17 mouse cellular contexts compared by ENCODE assay signal in the genomic region with DNA sequence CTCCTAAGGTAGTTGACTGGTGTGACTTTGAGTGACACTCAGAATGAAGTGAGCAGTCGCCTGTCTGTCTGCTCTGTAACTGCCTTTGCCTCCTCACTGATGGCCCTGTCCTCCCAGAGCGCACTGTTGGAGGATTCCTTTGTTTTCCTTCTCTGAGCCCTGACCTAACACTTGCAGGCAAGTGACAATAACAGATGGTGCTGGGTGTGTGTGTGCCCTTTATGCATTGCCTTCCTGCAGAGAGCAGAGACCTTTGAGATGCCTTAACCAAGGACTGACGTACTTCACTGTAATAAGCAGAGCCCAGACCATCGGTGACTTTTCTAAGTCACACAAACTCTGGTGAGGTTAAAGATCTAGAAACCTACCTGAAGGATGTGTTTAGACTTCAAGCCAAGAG. TPM values are rescaled to one million over a fixed set of nuclear protein-coding genes. Genes with fewer than 3 reads are reported as not detected.
DNase-seq lines count a peak whose midpoint lies in the region; TF ChIP-seq lines count a peak whose summit lies in the region.
"Had no signal": no experiment of that assay in that cellular context is flagged by ENCODE, and none has a peak within 500 bp of the region (broad histone marks: within the 10 kb centered on the region; RNA-seq: fewer than 3 reads in every experiment).

No protein-coding gene starts in this region.

- H3K4me3 ChIP-seq in gastrocnemius, adult 2 months, result no peak overlapping the region
- H3K4me3 ChIP-seq in brown adipose tissue, adult 24 weeks (ENCODE audit: insufficient read depth, low read depth, low read length), result no peak overlapping the region
- H3K4me3 ChIP-seq: embryonic facial prominence, embryonic 10.5 days; forebrain, embryonic 13.5 days; heart, embryonic 15.5 days; hindbrain, embryonic 15.5 days; kidney, embryonic 15.5 days had no signal

- peak overlapping the region; percentile 73 for H3K27ac ChIP-seq in gastrocnemius, adult 2 months
- H3K27ac ChIP-seq in brown adipose tissue, adult 24 weeks (replicated peaks; ENCODE audit: low read depth, low read length), result peak overlapping the region; percentile 65
- H3K27ac ChIP-seq: embryonic facial prominence, embryonic 10.5 days; forebrain, embryonic 13.5 days; heart, embryonic 15.5 days; hindbrain, embryonic 15.5 days; kidney, embryonic 15.5 days had no signal

- intact Hi-C loops in gastrocnemius, adult 2 months (cut with DNase I), result no loop called here

- no peak for TF ChIP-seq CTCF in gastrocnemius, adult 2 months (IDR thresholded peaks at IDR 0.05)

- DNase-seq in cerebellum, adult 18-20 months, result peak; percentile 19 to 25
- no peak for DNase-seq in cerebellum, postnatal 10 days
- no peak for DNase-seq in gastrocnemius, adult 2 months
- no peak for DNase-seq in gastrocnemius, adult 18-20 months (ENCODE audit: low spot score)
- peak; percentile 34 for DNase-seq in cerebellum, adult 9-11 months
- no peak for DNase-seq in spleen, postnatal 4 days (ENCODE audit: low spot score in 2 of 2)
- DNase-seq: forebrain, postnatal 0 days; gastrocnemius, postnatal 36 days; heart, postnatal 36 days; kidney, adult 2 months had no signal

- peaks cover 11% of the 10 kb centered on the region; the same call in 1 of the 2 replicates for H3K4me1 ChIP-seq in brown adipose tissue, adult 24 weeks (ENCODE audit: control insufficient read depth, insufficient read depth, insufficient read length, low read length)
- H3K4me1 ChIP-seq: embryonic facial prominence, embryonic 10.5 days; heart, embryonic 15.5 days; kidney, embryonic 15.5 days had no signal

RNA-seq across cellular contexts. Expression of a gene that starts 26.9 kb away (rescaled TPM):
- total RNA-seq in gastrocnemius, adult 2 months (2021), result 10 to 100 TPM; 21.0 to 21.6 TPM
- total RNA-seq in gastrocnemius, adult 18-20 months (2021), result 10 to 100 TPM; 19.6 to 20.4 TPM
- polyA plus RNA-seq in brown adipose tissue, adult 24 weeks (2012; ENCODE audit: insufficient read depth, insufficient read length, missing spikeins), result 18.8 and 32.4 TPM in 2 replicates

RNA-seq across cellular contexts. Expression of a gene that starts 31.1 kb away (rescaled TPM):
- 10 to 100 TPM; 27.8 to 52.8 TPM for total RNA-seq in gastrocnemius, adult 2 months (2021)
- 10 to 100 TPM in 1 of 2 experiments, 1 to 10 TPM in 1; 9.3 to 24.6 TPM for total RNA-seq in gastrocnemius, adult 18-20 months (2021)
- not detected in 2 replicates for polyA plus RNA-seq in brown adipose tissue, adult 24 weeks (2012; ENCODE audit: insufficient read depth, insufficient read length, missing spikeins)
- total RNA-seq: CH12.LX had no signal

RNA-seq across cellular contexts. Expression of a gene that starts 60.0 kb away (rescaled TPM):
- total RNA-seq in gastrocnemius, adult 2 months (2021), result 10 to 100 TPM; 12.0 to 12.2 TPM
- total RNA-seq in gastrocnemius, adult 18-20 months (2021), result 1 to 10 TPM; 8.7 to 9.5 TPM
- 21.4 and 25.8 TPM in 2 replicates for polyA plus RNA-seq in brown adipose tissue, adult 24 weeks (2012; ENCODE audit: insufficient read depth, insufficient read length, missing spikeins)

Comparison
In these comparisons a context has a peak if more than half of its experiments do, and no peak if none do; other contexts are left out.
1. DNase-seq: peak in cerebellum, adult 18-20 months (2 of 2) and cerebellum, adult 9-11 months (single experiment); none in cerebellum, postnatal 10 days (0 of 2), gastrocnemius, adult 2 months (single experiment), gastrocnemius, adult 18-20 months (single experiment) and spleen, postnatal 4 days (0 of 2).